8 mouse cellular contexts compared by ENCODE assay signal in genomic region chr15:8382213-8382612, GRCm38 (mm10).
A peak's percentile ranks its signal among the peaks of the same experiment; 100 is the strongest.
DNase-seq lines count a peak whose midpoint lies in the region; ATAC-seq and TF ChIP-seq lines count a peak whose summit lies in the region.

No protein-coding gene starts in this region.

- H3K36me3 ChIP-seq in lung, embryonic 14.5 days (ENCODE audit: insufficient read depth): no peaks in the 10 kb centered on the region
- H3K36me3 ChIP-seq in stomach, postnatal 0 days (ENCODE audit: control insufficient read depth, insufficient read depth, low read length): no peaks in the 10 kb centered on the region

- H3K27ac ChIP-seq in gastrocnemius, adult 2 months: no peak overlapping the region
- H3K27ac ChIP-seq in lung, embryonic 14.5 days (ENCODE audit: low read depth): no peak overlapping the region
- no peak overlapping the region for H3K27ac ChIP-seq in stomach, postnatal 0 days (replicated peaks)

- no peak for ATAC-seq in lung, embryonic 14.5 days (ENCODE audit: insufficient read depth)
- no peak for ATAC-seq in stomach, postnatal 0 days (ENCODE audit: low FRiP score, low TSS enrichment)

- no peaks in the 10 kb centered on the region for H3K9me3 ChIP-seq in lung, embryonic 14.5 days (ENCODE audit: low read depth, low read length)
- H3K9me3 ChIP-seq in stomach, postnatal 0 days (ENCODE audit: control insufficient read depth, low read length): no peaks in the 10 kb centered on the region

- WGBS in lung, embryonic 14.5 days: 54% methylated on average over 3 of the region's 3 CpGs
- WGBS in lung, adult 2 months: 40% methylated on average over 3 of the region's 3 CpGs
- WGBS in stomach, postnatal 0 days: 51% methylated on average over 3 of the region's 3 CpGs

- no peak overlapping the region for H3K4me2 ChIP-seq in lung, embryonic 14.5 days
- H3K4me2 ChIP-seq in stomach, postnatal 0 days (replicated peaks; ENCODE audit: low read depth): no peak overlapping the region

- no peak for TF ChIP-seq POLR2A in lung, adult 2 months (IDR thresholded peaks at IDR 0.05; ENCODE audit: borderline replicate concordance, extremely low read depth, low read depth, low read length)

- no peaks in the 10 kb centered on the region for H3K4me1 ChIP-seq in lung, embryonic 14.5 days (ENCODE audit: insufficient read depth)
- H3K4me1 ChIP-seq in lung, adult 2 months (ENCODE audit: control insufficient read depth, insufficient read depth, low read length): no peaks in the 10 kb centered on the region; the same call in 1 of the 2 replicates
- no peaks in the 10 kb centered on the region for H3K4me1 ChIP-seq in stomach, postnatal 0 days (replicated peaks; ENCODE audit: control insufficient read depth, insufficient read depth)

- no peak overlapping the region for H3K4me3 ChIP-seq in gastrocnemius, adult 2 months
- H3K4me3 ChIP-seq in lung, embryonic 14.5 days (ENCODE audit: low read depth, low read length): no peak overlapping the region
- no peak overlapping the region for H3K4me3 ChIP-seq in lung, adult 2 months (replicated peaks; ENCODE audit: extremely low read depth, low read depth, low read length)
- H3K4me3 ChIP-seq in stomach, postnatal 0 days (ENCODE audit: low read depth, low read length): no peak overlapping the region

- no peak overlapping the region for H3K9ac ChIP-seq in lung, embryonic 14.5 days
- no peak overlapping the region for H3K9ac ChIP-seq in stomach, postnatal 0 days (ENCODE audit: low read length)

- intact Hi-C loops in gastrocnemius, adult 2 months (cut with DNase I): loop anchor here (5.0 kb wide), 1 partner anchor 205 kb away; no protein-coding TSS in a partner anchor

- TF ChIP-seq CTCF in gastrocnemius, adult 2 months (IDR thresholded peaks at IDR 0.05): peak; percentile 79
- peak; percentile 40 for TF ChIP-seq CTCF in lung, embryonic 14.5 days (IDR thresholded peaks at IDR 0.05; ENCODE audit: low read depth)
- no peak for TF ChIP-seq CTCF in lung, adult 2 months (IDR thresholded peaks at IDR 0.05; ENCODE audit: insufficient read depth, low read length)
- TF ChIP-seq CTCF in stomach, postnatal 0 days (IDR thresholded peaks at IDR 0.05; ENCODE audit: low read depth): peak; percentile 78

- no peak for DNase-seq in gastrocnemius, adult 2 months
- DNase-seq in gastrocnemius, adult 8-10 months (ENCODE audit: low spot score in 2 of 2): no peak
- DNase-seq in lung, embryonic 14.5 days: peak; percentile 86
- DNase-seq in lung, adult 2 months: no peak
- DNase-seq in R1 (ENCODE audit: low read depth, low spot score): peak; percentile 20
- DNase-seq in heart, postnatal 4 days: peak; percentile 44
- no peak for DNase-seq in stomach, postnatal 0 days (ENCODE audit: low spot score)
- DNase-seq in frontal cortex, postnatal 14 days (ENCODE audit: low spot score in 2 of 2): no peak

- no peak for TF ChIP-seq EP300 in stomach, postnatal 0 days (optimal IDR thresholded peaks at IDR 0.05)

- no peaks in the 10 kb centered on the region for H3K27me3 ChIP-seq in lung, embryonic 14.5 days (ENCODE audit: insufficient read depth, low read length)
- H3K27me3 ChIP-seq in stomach, postnatal 0 days (ENCODE audit: control insufficient read depth, insufficient read depth, low read length): no peaks in the 10 kb centered on the region

Comparison
In these comparisons a context has a peak if more than half of its experiments do, and no peak if none do; other contexts are left out.
1. DNase-seq: peak in lung, embryonic 14.5 days (single experiment), R1 (single experiment) and heart, postnatal 4 days (single experiment); none in gastrocnemius, adult 2 months (single experiment), gastrocnemius, adult 8-10 months (0 of 2), lung, adult 2 months (single experiment), stomach, postnatal 0 days (single experiment) and frontal cortex, postnatal 14 days (0 of 2).